Mouse (Mus musculus) adrenal gland (tissue): ENCODE data around the gene Begain.

Source experiments
- intact Hi-C: fragments of 180-260 bp; cut with DNase I; formaldehyde crosslinking; loops from one replicate; pipeline ENCODE4 v1.15.1; 2025
- long read RNA-seq, 2 experiments: library from polyadenylated mRNA; unstranded; transcript quantifications; one replicate each; pipeline ENCODE4 v2.0.0; 2020; ENCODE audit warnings: borderline replicate concordance in 1 of 2; ENCODE audit not compliant: insufficient replicate concordance in 1 of 2

Gene Begain
- long read RNA-seq, experiment 1 = 0 reads
- long read RNA-seq, experiment 2, partial matches to known transcripts = 0 of 2 reads
- long read RNA-seq, experiment 2, other reads (novel, unspliced or antisense) = 1 of 2 reads

DNA sequence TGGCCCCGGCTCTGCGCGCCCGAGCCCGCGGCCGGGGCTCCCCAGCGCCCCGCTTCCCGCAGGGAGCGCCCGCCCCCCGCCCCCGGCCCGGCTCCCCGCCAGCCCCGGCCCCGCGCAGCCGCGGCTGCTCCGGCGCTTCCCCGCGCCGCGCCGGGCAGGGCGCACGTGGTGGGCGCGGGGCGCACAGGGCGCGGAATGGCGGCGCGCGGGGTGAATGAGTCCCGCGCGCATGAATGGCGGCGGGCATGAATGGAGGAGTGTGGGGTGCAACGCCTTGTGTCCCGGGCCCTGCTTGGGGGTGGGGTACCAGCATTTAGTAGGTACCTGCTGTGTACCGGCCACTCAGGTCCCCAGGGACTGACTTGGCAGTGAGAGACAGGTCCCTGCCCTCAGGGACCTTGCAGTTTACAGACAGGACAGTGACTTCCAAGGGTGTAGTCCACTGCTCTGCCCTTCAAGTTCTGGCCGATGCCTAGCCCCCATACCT is at the start of gene Begain:
Gene Begain (minus strand): TSS at position 51 of the 487 bp plus-strand sequence.
- intact Hi-C loops = no loop called here

GRCm38 (mm10) chr12:109115707-109116106 is 47.7 kb upstream of the Begain start:
- intact Hi-C loops = no loop called here

- intact Hi-C loops = no loop called here
Measured at GRCm38 (mm10) chr12:109115161-109115560, 47.1 kb upstream of the Begain start.

DNA sequence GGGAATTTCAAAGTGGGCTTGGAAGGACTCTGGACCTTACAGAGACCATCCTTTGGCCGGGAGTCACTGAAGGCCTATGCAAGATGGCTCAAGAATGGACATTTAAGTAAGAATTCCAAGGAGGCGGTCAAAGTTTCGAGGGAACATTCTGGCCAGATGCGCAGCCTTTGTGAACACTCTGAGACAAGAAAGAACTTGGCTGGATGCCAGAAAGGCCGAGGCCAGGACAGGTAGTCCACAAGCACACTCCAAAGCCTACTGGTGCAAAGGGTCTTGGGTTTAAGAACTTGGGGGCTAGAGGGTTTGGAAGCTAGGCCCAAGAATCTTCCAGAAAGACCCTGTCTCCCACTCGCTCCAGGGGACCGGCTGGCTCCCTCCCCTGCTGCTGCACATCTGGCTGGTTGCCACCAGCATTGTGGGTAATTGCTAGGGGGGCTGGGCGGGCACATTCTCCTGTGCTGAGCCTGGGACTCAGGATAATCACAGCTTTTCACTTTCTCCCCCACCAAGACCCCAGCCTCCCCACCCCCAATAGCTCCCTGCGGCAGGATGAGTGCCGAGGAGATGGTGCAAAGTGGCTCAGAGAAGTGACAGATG is 45.1 kb upstream of the Begain start:
- intact Hi-C loops = no loop called here

DNA sequence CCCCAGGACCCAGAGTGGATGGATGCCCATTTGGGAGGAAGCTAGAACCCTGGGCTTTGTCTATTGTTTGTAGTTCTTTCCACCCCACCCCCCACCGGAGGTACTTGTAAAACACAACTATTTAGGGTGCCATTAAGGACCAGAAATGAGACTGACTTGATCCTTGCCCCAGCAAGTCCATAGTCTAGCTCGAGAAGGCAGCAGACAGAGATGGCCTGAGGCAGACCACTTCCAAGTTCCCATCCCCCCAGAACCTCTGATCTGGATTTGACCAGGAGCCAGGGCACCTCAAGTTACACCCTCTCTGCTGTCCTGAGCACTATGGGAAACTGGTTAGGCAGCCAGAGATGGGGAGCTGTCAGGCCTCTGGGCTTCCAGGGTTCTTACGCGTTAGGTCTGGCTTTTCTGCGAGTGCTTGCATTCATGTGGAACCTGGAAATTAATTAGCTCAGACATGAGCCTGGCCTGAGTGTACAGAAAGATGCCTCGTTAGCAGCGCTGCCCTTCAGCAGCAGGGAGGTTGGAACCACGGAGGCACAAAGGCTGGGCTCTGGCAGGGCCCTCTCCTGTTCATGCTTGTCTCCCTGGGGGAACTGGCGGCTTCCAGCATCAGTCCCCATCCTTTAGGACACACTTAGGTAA is 44.5 kb upstream of the Begain start:
- intact Hi-C loops = no loop called here

DNA sequence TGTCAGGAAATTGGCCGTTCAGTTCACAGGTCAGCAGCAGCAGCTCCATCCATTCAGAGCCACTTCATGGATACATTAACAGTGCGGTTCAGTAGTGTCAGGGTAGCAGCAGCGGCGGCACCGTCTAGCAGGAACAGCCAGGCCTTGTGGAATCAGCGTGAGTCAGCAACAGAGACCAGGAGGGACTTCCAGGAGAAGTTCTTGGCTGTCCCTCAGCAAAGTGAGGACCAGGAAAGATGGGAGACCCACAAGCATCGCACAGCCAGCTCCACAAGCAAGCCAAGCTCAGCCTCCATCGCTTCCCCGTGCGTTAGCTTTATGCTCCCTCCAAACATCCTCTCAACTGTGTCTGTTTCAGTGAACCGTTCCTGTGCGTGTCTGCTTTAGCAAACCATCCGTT is 40.9 kb upstream of the Begain start:
- intact Hi-C loops = no loop called here

DNA sequence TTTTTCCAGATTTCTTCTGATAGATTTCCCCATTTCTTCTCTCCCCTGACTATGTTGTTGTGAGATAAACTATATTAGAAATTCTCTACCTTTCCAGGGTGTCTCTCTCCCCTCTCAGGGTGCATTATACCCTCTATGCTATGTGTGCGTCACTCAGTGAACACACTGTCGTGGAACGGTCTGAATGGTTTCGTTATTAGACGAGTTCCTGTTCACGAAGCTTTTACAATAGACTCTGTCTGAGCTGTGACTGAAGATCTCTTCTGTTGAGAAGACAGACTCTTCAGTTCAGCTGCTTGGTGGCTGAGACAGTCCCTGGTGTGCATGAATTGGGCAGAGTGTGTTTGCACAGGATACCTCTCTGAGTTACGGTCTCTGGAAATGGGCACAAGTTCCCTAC is 32.4 kb upstream of the Begain start:
- intact Hi-C loops = no loop called here

GRCm38 (mm10) chr12:109090456-109091130 is 22.6 kb upstream of the Begain start:
- intact Hi-C loops = no loop called here

DNA sequence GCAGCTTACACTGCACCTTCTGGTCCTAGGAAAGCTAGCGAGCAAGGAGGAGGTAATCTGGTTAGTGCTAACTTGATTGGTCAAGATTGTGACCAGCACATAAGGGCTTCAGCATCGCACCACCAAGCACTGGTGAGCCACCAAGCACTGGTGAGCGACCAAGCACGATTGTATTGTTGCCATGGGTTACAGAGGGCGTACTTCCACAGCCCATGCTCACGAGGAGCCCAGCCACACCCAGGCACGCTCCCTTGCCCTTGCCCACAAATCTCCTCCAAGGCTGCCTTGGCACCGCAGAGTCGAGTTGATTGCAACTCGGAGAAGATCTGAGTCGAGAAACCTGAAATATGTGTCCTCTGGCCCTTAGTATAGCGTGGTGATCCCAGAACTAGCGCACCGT is 22.0 kb upstream of the Begain start:
- intact Hi-C loops = no loop called here

GRCm38 (mm10) chr12:109086111-109086510 is 18.1 kb upstream of the Begain start:
- intact Hi-C loops = no loop called here

DNA sequence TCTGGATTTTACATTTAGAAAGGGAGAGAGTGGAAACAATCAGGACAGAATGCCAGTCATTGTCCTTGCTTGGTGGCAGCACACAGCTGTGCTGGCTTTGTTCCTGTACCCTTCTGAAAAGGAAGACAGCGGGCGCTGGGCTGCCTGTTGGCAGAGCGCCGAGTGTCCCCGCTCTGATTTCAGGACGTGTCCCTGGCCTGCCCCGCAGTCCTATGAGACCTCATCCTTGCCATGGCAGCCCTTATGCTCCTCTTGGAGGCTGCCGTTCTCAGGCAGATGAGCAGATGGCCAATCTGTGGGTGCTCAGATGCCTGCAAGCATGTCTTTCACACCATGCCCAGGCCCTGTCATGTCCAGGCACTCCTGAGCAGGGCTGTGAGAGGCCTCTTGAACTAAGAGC is 17.7 kb upstream of the Begain start:
- intact Hi-C loops = no loop called here

DNA sequence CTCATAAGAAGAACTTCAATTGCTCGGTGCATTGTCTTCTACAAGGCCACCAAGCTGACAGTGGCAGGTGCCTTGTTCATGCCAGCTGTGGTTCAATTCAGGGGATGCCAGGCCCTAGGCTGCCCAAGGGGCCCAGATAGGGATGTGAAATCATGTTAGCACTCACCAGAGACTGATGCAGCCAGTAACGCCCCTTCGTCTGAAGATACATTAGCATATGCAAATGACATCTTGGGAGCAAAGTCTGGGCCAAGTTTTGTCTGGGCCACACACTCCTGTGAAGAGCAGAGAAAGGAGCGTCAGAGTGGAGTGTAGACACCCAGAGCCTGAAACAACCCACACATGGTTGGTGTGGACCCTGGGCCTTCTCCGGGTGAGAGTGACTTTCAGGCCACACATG is 17.0 kb upstream of the Begain start:
- intact Hi-C loops = no loop called here

DNA sequence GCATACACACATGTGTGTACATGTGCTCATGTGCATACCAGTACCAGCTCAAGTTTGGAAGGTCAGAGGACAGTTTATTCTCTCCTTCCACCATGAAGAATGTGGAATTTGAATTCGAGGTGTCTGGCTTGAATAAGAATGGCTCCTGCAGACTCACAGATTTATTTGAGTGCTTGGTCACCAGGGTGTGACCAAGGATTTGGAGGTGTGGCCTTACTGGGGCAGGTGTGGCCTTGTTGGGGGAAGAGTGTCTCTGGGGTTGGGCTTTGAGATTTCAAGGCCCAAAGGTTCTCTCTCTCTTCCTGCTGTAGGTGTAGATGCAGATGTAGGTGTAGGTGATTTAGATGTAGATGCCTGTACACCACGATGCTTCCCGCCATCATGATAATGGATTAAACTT is 15.5 kb upstream of the Begain start:
- intact Hi-C loops = no loop called here

DNA sequence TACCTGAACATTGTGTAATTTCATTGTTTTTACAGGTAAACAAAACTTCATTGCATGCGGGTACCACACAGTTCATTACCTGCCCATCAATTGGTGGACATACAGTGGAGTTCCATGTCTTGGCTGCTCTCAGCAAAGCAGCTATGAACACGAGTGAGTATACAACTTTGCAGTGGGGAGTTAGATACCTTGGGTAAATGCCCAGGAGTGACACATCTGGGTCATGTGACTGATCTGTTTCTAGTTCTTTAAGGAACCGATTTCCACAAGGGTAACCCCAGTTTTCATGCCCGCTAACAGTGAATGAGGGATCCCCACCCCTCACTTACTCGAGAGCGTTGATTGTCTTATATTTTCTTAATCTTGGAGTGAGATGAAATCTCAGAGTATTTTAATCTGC is 9.0 kb upstream of the Begain start:
- intact Hi-C loops = no loop called here

DNA sequence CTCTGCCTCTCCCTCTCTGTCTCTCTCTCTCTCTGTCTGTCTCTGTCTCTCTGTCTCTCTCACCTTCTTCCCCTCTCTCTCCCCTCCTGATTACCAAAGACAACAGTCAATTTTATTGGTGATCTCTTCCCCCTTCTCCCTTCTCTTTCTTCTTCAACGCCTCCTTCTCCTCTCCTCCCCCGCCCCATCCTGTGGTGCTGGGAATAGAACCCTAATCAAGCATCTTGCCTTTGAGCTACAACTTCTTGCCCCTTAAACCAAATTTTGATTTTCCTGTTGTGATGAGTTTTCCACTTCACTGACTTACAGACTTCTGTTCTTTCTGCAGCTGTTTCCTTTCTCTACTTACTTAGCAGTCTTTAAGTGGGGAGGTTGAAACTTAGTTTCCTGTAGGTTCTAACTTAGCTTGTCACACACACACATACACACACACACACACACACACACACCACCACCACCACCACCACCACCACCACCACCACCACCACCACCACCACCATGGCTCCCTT is 6.8 kb upstream of the Begain start:
- intact Hi-C loops = no loop called here

DNA sequence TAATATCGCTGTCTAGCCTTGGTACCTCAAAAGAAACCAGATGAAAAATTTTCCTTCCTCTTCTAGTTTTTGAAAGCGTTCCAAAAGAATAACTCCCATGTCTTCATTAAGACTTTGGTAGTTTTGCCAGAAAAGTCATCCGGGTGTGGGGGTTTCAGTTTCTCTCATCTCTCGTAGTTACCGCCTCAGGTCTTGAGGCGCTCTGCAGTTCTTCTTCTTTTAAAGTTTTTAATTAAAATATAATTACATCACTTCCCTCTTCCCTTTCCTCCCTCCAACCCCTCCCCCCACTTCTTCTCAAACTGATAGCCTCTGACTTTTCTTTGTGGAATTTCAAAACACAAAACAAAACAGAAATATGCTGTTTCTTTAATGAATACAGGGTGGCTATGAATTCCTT is 6.1 kb upstream of the Begain start:
- intact Hi-C loops = no loop called here

GRCm38 (mm10) chr12:109071248-109071647 is 3.2 kb upstream of the Begain start:
- intact Hi-C loops = no loop called here

GRCm38 (mm10) chr12:109069751-109070150 is 1.7 kb upstream of the Begain start:
- intact Hi-C loops = no loop called here

- intact Hi-C loops = no loop called here
Measured at GRCm38 (mm10) chr12:109068738-109069137, 721 bp upstream of the Begain start.

DNA sequence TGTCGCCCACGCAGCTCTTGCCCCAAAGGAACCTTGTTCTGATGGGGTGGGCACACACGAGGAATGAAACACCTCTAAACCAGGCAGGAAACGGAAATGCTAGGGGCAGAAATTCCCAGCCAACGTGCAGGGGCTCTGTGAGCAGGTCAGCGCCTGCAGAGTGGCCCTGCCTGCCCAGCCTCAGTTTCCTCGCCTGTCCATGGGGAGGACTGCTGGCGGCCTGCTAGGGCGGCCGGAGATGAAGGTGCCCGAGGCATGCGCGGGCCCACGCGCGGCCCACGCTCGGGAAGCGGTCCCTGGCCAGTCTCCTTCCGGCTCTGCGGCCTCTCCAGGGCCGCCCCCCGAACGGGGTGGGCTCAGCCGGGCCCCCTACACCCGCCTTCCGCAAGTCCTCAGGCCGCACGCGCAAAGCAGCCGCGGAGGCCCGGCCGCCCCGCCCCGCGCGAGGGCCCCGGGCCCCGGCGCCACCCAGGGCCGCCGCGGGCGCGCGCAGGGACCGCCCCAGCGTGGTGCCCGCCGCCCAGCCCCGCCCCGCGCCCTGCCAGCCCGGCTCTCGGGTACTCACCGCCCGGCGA is 369 bp downstream of the Begain start:
- intact Hi-C loops = no loop called here

DNA sequence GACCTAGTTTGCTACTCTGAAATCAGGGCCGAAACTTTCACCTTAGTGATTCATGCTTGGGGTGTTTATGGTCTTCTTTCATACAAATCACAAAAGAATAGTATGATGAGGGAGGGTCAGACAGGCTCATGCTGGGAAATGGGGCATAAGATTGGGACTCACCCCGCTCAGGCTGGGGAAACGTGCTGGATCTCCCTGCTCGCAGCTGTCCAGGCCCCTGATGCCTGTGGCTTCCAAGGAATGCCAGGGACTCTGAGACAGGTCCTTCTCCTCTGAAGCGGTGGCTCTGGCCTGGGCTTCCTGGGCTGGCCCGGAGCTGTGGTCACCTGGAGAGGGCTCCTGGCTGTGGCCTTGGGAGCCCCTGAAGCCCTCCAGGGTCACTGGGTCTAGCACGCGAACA is 9.4 kb downstream of the Begain start:
- intact Hi-C loops = no loop called here

DNA sequence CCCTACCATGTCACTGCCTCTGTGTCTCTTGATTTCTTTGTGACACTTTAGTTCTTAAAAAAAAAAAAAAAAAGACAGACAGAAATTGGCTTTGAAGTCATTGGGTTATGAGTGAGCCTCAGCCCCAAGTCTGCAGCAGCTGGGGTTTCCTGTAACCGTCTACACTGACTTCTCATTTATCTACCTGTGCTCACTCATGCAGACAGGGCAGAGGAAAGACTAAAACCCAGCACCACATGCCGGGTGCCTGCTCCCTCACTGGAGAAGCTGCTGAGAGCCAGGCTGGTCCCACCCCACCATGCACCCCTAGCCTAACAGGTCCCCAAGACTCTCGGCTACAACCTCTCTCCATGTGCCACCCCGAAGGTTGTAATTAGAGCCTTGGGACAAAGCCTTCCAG is 10.3 kb downstream of the Begain start:
- intact Hi-C loops = no loop called here
